Mouse (Mus musculus) liver, adult 2 months (tissue): ENCODE measurements around the gene Pyroxd2.

Source experiments
- CTCF ChIP-seq: fragments of 200-500 bp; IDR thresholded peaks from 2 replicates; pipeline ENCODE4 v1.5.1; 2011; ENCODE audit warnings: low read depth, low read length, control low read depth
- POLR2A ChIP-seq: fragments of 200-500 bp; IDR thresholded peaks from 2 replicates; pipeline ENCODE4 v1.6.1; 2011; ENCODE audit warnings: low read length, control low read depth; ENCODE audit not compliant: insufficient read depth; ENCODE audit errors: extremely low read depth

GRCm38 (mm10) chr19:42777801-42778200, 25.2 kb upstream of the Pyroxd2 start:
- no peak for TF ChIP-seq POLR2A
- TF ChIP-seq CTCF, result peak; percentile 65
